Mouse (Mus musculus): ENCODE results near the gene Crygn. TPM values are rescaled to one million over a fixed set of nuclear protein-coding genes. Genes with fewer than 3 reads are reported as not detected.

The Crygn gene
- polyA plus RNA-seq, 1 experiment from 2014 or later: 2.6 TPM

Other genes with a start within 250 kb of the Crygn start
- 0.06 and 0.10 TPM in 2 replicates for gene Gbx1, start 230.8 kb downstream of the Crygn start, polyA plus RNA-seq (2015; fragmentation: Nextera tagmentation; extraction: Ambion mirVana)
- 0.99 and 1.8 TPM in 2 replicates for gene Asb10, start 217.0 kb downstream of the Crygn start, polyA plus RNA-seq (2015; fragmentation: Nextera tagmentation; extraction: Ambion mirVana)
- 0.14 and 0.26 TPM in 2 replicates for gene 4931409K22Rik, start 201.2 kb downstream of the Crygn start, polyA plus RNA-seq (2015; fragmentation: Nextera tagmentation; extraction: Ambion mirVana)
- 97.2 and 98.2 TPM in 2 replicates for gene Abcf2, start 180.5 kb downstream of the Crygn start, polyA plus RNA-seq (2015; fragmentation: Nextera tagmentation; extraction: Ambion mirVana)
- gene Chpf2, start 171.3 kb downstream of the Crygn start, polyA plus RNA-seq (2015; fragmentation: Nextera tagmentation; extraction: Ambion mirVana): 37.7 and 39.5 TPM in 2 replicates
- gene Smarcd3, start 133.6 kb downstream of the Crygn start, polyA plus RNA-seq (2015; fragmentation: Nextera tagmentation; extraction: Ambion mirVana): 32.4 and 37.2 TPM in 2 replicates
- 31.3 and 32.9 TPM in 2 replicates for gene Nub1, start 72.5 kb downstream of the Crygn start, polyA plus RNA-seq (2015; fragmentation: Nextera tagmentation; extraction: Ambion mirVana)
- gene Wdr86, start 27.3 kb downstream of the Crygn start, polyA plus RNA-seq (2015; fragmentation: Nextera tagmentation; extraction: Ambion mirVana): 16.8 and 18.4 TPM in 2 replicates
- 216 and 228 TPM in 2 replicates for gene Rheb, start 84.6 kb upstream of the Crygn start, polyA plus RNA-seq (2015; fragmentation: Nextera tagmentation; extraction: Ambion mirVana)